Mouse (Mus musculus) midbrain, embryonic 11.5 days (tissue): ENCODE measurements around the gene Stard7. TPM values are rescaled to one million over a fixed set of nuclear protein-coding genes. Genes with fewer than 3 reads are reported as not detected.

Source experiments
- ATAC-seq: fragments of 200-750 bp; cut with Nextera tagmentation; 2 replicates; pipeline ENCODE4 v1.8.0; 2017; ENCODE audit warnings: moderate TSS enrichment, moderate library complexity; ENCODE audit not compliant: low FRiP score
- DNase-seq: peaks from one replicate; pipeline ENCODE4 v3.0.0; 2015; ENCODE audit warnings: low spot score; ENCODE audit errors: missing footprints
- H3K27ac ChIP-seq: fragments of 300-500 bp; sonication (generic); 2 replicates; pipeline ENCODE4 v1.5.1; 2014; ENCODE audit warnings: low read depth, low read length
- H3K27me3 ChIP-seq: fragments of 300-500 bp; sonication (generic); 2 replicates; pipeline ENCODE4 v1.6.1; 2014; ENCODE audit warnings: mild to moderate bottlenecking, low read length, moderate library complexity, mixed read lengths; ENCODE audit not compliant: control insufficient read depth, insufficient read depth
- H3K36me3 ChIP-seq: fragments of 300-500 bp; sonication (generic); 2 replicates; pipeline ENCODE4 v1.6.1; 2014; ENCODE audit warnings: mild to moderate bottlenecking, low read length, moderate library complexity, mixed read lengths; ENCODE audit not compliant: control insufficient read depth, insufficient read depth
- H3K4me1 ChIP-seq: fragments of 300-500 bp; sonication (generic); 2 replicates; pipeline ENCODE4 v1.6.1; 2014; ENCODE audit warnings: low read length; ENCODE audit not compliant: control insufficient read depth, insufficient read depth
- H3K4me2 ChIP-seq: fragments of 300-500 bp; sonication (generic); 2 replicates; pipeline ENCODE4 v1.6.1; 2014; ENCODE audit warnings: mild to moderate bottlenecking, moderate library complexity
- H3K4me3 ChIP-seq: fragments of 300-500 bp; sonication (generic); 2 replicates; pipeline ENCODE4 v1.5.1; 2014; ENCODE audit warnings: low read depth, low read length
- H3K9ac ChIP-seq: fragments of 300-500 bp; sonication (generic); 2 replicates; pipeline ENCODE4 v1.6.1; 2014; ENCODE audit warnings: low read length
- H3K9me3 ChIP-seq: fragments of 300-500 bp; sonication (generic); 2 replicates; pipeline ENCODE4 v1.6.1; 2016; ENCODE audit warnings: low read length; ENCODE audit not compliant: control insufficient read depth
- WGBS: fragments of 180-500 bp; shearing (Covaris S2); extraction: QIAGEN DNeasy Blood & Tissue Kit; methylation state at CpG from one replicate; pipeline ENCODE4 v1.1.7; 2014; 5-methylcytosine and 5-hydroxymethylcytosine counted together
- polyA plus RNA-seq: library from polyadenylated mRNA; unstranded; fragments of >200 nt; fragmentation: Nextera tagmentation; extraction: Ambion mirVana; gene quantifications from 2 replicates; pipeline ENCODE4 v1.2.1, GENCODE M21; 2014

Stard7 gene
- polyA plus RNA-seq, 1 experiment from 2014 or later: 86.4 TPM

- Histone ChIP-seq H3K9me3 (no peaks in the 10 kb centered on the region), H3K27me3 (no peaks in the 10 kb centered on the region), H3K4me1 (no peaks in the 10 kb centered on the region), H3K4me2 (no peak overlapping the region), H3K4me3 (no peak overlapping the region), H3K36me3 (no peaks in the 10 kb centered on the region), H3K27ac (no peak overlapping the region), H3K9ac (no peak overlapping the region)
- ATAC-seq (no peak), DNase-seq (no peak)
- WGBS: 42% methylated on average over 4 of the region's 4 CpGs
These were observed 43.9 kb downstream of the Stard7 start for GRCm38 (mm10) chr2:127313878-127314277.

GRCm38 (mm10) chr2:127314467-127315154, 44.6 kb downstream of the Stard7 start:
- Histone ChIP-seq H3K27me3 (no peaks in the 10 kb centered on the region), H3K4me2 (no peak overlapping the region), H3K4me3 (no peak overlapping the region), H3K9me3 (no peaks in the 10 kb centered on the region), H3K9ac (no peak overlapping the region), H3K36me3 (no peaks in the 10 kb centered on the region), H3K27ac (no peak overlapping the region), H3K4me1 (no peaks in the 10 kb centered on the region)
- DNase-seq (no peak), ATAC-seq (no peak)
- 84% methylated on average over 6 of the region's 6 CpGs for WGBS

- DNase-seq (no peak), ATAC-seq (no peak)
These were observed 45.1 kb downstream of the Stard7 start for GRCm38 (mm10) chr2:127315155-127315470.

GRCm38 (mm10) chr2:127316431-127316830, 46.4 kb downstream of the Stard7 start:
- ATAC-seq: no peak

More at GRCm38 (mm10) chr2:127315155-127315470, 45.1 kb downstream of the Stard7 start:
- no peaks in the 10 kb centered on the region for H3K27me3 ChIP-seq
- 88% methylated on average over 1 of the region's 1 CpGs for WGBS
- H3K4me1 ChIP-seq: no peaks in the 10 kb centered on the region
- H3K9me3 ChIP-seq: no peaks in the 10 kb centered on the region
- H3K27ac ChIP-seq: no peak overlapping the region
- H3K4me2 ChIP-seq: no peak overlapping the region
- H3K36me3 ChIP-seq: no peaks in the 10 kb centered on the region
- no peak overlapping the region for H3K9ac ChIP-seq
- no peak overlapping the region for H3K4me3 ChIP-seq

DNA sequence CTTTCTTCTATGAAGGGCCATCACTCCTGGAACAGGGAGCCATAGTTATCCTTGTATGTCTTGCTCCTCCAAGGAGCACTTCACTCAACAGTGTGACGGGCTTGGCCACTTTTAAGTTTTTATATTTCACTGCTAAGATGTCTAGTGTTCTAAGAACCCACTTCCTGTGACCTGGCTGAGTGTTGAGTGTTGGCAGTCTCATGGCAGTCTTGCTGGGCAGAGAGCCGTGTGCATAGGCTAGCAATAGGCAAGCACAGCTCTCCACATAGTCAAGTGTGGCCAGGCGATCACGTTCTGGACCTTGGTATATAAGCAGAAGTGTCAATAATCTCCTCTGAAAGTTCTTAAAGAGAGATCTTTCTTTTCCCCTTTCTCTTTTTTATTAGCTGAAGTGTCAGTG, 48.1 kb downstream of the Stard7 start:
- H3K27me3 ChIP-seq: no peaks in the 10 kb centered on the region
- H3K9me3 ChIP-seq: no peaks in the 10 kb centered on the region
- ATAC-seq: no peak
- 89% methylated on average over 4 of the region's 4 CpGs for WGBS
- no peak overlapping the region for H3K4me3 ChIP-seq
- no peak overlapping the region for H3K4me2 ChIP-seq
- no peak overlapping the region for H3K27ac ChIP-seq
- no peaks in the 10 kb centered on the region for H3K36me3 ChIP-seq
- no peak overlapping the region for H3K9ac ChIP-seq
- no peaks in the 10 kb centered on the region for H3K4me1 ChIP-seq
- DNase-seq: no peak

More at GRCm38 (mm10) chr2:127316431-127316830, 46.4 kb downstream of the Stard7 start:
- Histone ChIP-seq H3K4me3 (no peak overlapping the region), H3K4me2 (no peak overlapping the region), H3K27ac (no peak overlapping the region), H3K9ac (no peak overlapping the region), H3K27me3 (no peaks in the 10 kb centered on the region), H3K36me3 (no peaks in the 10 kb centered on the region), H3K4me1 (no peaks in the 10 kb centered on the region), H3K9me3 (no peaks in the 10 kb centered on the region)
- WGBS: 73% methylated on average over 5 of the region's 5 CpGs
- DNase-seq: no peak

GRCm38 (mm10) chr2:127319071-127319470, 49.1 kb downstream of the Stard7 start:
- no peak for ATAC-seq
- no peak overlapping the region for H3K9ac ChIP-seq
- WGBS: 80% methylated on average over 4 of the region's 4 CpGs

GRCm38 (mm10) chr2:127322671-127323285, 52.8 kb downstream of the Stard7 start:
- no peaks in the 10 kb centered on the region for H3K4me1 ChIP-seq
- WGBS: 84% methylated on average over 6 of the region's 6 CpGs
- no peaks in the 10 kb centered on the region for H3K27me3 ChIP-seq
- no peak overlapping the region for H3K4me2 ChIP-seq
- H3K9me3 ChIP-seq: no peaks in the 10 kb centered on the region
- no peaks in the 10 kb centered on the region for H3K36me3 ChIP-seq
- ATAC-seq (no peak), DNase-seq (no peak)
- H3K9ac ChIP-seq: no peak overlapping the region
- no peak overlapping the region for H3K4me3 ChIP-seq
- no peak overlapping the region for H3K27ac ChIP-seq

More at GRCm38 (mm10) chr2:127319071-127319470, 49.1 kb downstream of the Stard7 start:
- DNase-seq: no peak
- no peaks in the 10 kb centered on the region for H3K27me3 ChIP-seq
- no peaks in the 10 kb centered on the region for H3K9me3 ChIP-seq
- H3K27ac ChIP-seq: no peak overlapping the region
- H3K36me3 ChIP-seq: no peaks in the 10 kb centered on the region
- no peak overlapping the region for H3K4me2 ChIP-seq
- H3K4me3 ChIP-seq: no peak overlapping the region
- H3K4me1 ChIP-seq: no peaks in the 10 kb centered on the region

GRCm38 (mm10) chr2:127323667-127324066, 53.6 kb downstream of the Stard7 start:
- no peaks in the 10 kb centered on the region for H3K4me1 ChIP-seq
- WGBS: 90% methylated on average over 1 of the region's 1 CpGs

DNA sequence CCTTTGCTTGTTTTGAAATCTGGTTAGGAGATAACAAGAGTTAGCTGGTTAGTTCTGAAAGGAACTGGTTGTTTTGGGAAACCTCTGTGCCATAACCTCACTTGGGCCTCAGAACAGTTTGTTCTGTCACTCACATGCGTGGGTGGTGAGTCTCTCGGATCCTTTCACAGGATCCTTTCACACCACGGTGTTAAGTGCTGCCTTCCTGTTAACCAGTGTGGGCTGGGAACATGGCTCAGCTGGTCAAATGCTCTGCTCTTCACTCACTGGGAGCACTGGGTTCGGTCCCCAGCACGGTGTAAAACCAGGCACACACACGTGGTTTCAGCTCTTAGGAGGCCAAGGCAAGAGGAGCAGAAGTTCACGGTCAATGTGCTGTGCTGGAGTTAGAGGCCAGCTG, 54.4 kb downstream of the Stard7 start:
- Histone ChIP-seq H3K27me3 (no peaks in the 10 kb centered on the region), H3K4me1 (no peaks in the 10 kb centered on the region), H3K9ac (no peak overlapping the region), H3K9me3 (no peaks in the 10 kb centered on the region), H3K36me3 (no peaks in the 10 kb centered on the region), H3K27ac (no peak overlapping the region), H3K4me2 (no peak overlapping the region), H3K4me3 (no peak overlapping the region)
- 79% methylated on average over 7 of the region's 7 CpGs for WGBS
- no peak for ATAC-seq
- DNase-seq: no peak

More at GRCm38 (mm10) chr2:127323667-127324066, 53.6 kb downstream of the Stard7 start:
- DNase-seq (no peak), ATAC-seq (no peak)
- Histone ChIP-seq H3K36me3 (no peaks in the 10 kb centered on the region), H3K4me2 (no peak overlapping the region), H3K9ac (no peak overlapping the region), H3K9me3 (no peaks in the 10 kb centered on the region), H3K4me3 (no peak overlapping the region), H3K27me3 (no peaks in the 10 kb centered on the region), H3K27ac (no peak overlapping the region)
